Mouse (Mus musculus) inflammation-experienced regulatory T-cells, adult 16 weeks (primary cell): ENCODE measurements around the gene Pdhb. TPM values are rescaled to one million over a fixed set of nuclear protein-coding genes. Genes with fewer than 3 reads are reported as not detected.

Experiments used
- polyA plus RNA-seq: library from polyadenylated mRNA; unstranded; fragments of 100-300 nt; shearing (Covaris generic); gene quantifications from one replicate; pipeline ENCODE4 v1.2.1, GENCODE M21; 2017

Gene Pdhb
- polyA plus RNA-seq: 172 TPM

DNA sequence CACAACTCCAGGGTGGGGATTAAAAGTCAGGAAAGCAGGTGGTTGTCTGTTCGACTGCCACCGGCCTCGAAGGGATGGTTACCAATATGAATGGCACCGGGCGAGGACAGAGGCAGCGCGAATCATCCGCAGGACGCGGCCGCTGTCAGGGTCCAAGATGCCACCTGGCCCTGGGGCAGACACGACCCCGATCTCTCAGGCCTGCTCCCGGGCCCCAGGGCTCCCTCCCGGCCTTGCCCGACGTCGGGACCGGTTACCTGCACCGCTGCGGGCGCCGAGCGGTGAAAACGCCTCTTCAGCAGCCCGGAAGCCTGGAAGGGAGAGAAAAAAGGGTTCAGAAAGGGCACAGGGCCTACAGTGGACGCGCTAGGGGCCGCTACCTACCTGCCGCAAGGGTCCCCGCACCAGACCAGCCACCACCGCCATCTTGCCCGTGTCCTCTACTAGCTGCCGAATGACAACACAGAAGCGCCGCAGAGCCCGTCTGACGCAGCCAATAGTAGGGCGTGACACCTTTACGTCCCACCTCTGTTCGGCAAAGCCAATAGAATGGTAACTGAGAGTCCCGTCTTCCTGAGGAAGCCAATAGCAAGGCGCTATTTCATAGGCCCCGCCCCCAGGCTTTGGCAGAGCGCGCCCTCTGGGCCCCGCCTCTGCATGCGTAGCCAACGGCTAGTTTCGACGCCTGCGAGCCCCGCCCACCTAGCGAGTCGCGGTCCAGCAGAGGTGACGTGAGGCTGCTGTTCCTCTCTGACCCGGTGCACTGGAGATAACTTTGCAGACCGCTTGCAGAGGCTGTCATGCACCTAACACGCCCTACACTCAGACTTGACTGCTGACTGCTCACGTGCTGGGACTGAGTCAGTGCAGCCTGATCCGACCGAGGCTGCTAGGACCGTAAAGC lies at the start of gene Pdhb:
Gene Pdhb (minus strand): TSS at position 519 of the 904 bp plus-strand sequence.

GRCm38 (mm10) chr14:8213803-8214224 lies 41.0 kb upstream of the Pdhb start, which contains the start of gene Kctd6:
Gene Kctd6 (plus strand): TSS chr14:8214140.

Other genes with a start within 250 kb of the Pdhb start
- not detected for gene Gm45521, start 215.7 kb downstream of the Pdhb start, polyA plus RNA-seq
- 2.0 TPM for gene Dnase1l3, start 178.5 kb downstream of the Pdhb start, polyA plus RNA-seq
- 39.0 TPM for gene Abhd6, start 170.1 kb downstream of the Pdhb start, polyA plus RNA-seq
- gene Rpp14, start 92.7 kb downstream of the Pdhb start, polyA plus RNA-seq: 45.1 TPM
- 40.2 TPM for gene Pxk, start 74.8 kb downstream of the Pdhb start, polyA plus RNA-seq
- 1.1 TPM for gene Kctd6, start 41.1 kb upstream of the Pdhb start, polyA plus RNA-seq
- not detected for gene Acox2, start 86.3 kb upstream of the Pdhb start, polyA plus RNA-seq
- gene Fam107a, start 145.0 kb upstream of the Pdhb start, polyA plus RNA-seq: not detected
- not detected for gene Oit1, start 205.7 kb upstream of the Pdhb start, polyA plus RNA-seq